Mouse (Mus musculus) embryonic facial prominence, embryonic 12.5 days (tissue): ENCODE results near the gene Col11a2. TPM values are rescaled to one million over a fixed set of nuclear protein-coding genes. Genes with fewer than 3 reads are reported as not detected.

Experiments used
- ATAC-seq: fragments of 200-750 bp; cut with Nextera tagmentation; 2 replicates; pipeline ENCODE4 v1.8.0; 2017; ENCODE audit not compliant: insufficient number of reproducible peaks, insufficient read depth, low FRiP score, low TSS enrichment
- H3K27ac ChIP-seq: fragments of 300-500 bp; sonication (generic); 2 replicates; pipeline ENCODE4 v1.5.1; 2016; ENCODE audit warnings: mild to moderate bottlenecking
- H3K27me3 ChIP-seq: fragments of 300-500 bp; sonication (generic); 2 replicates; pipeline ENCODE4 v1.6.1; 2016; ENCODE audit warnings: mild to moderate bottlenecking, moderate library complexity
- H3K36me3 ChIP-seq: fragments of 300-500 bp; sonication (generic); 2 replicates; pipeline ENCODE4 v1.6.1; 2016; ENCODE audit warnings: mild to moderate bottlenecking
- H3K4me1 ChIP-seq: fragments of 300-500 bp; sonication (generic); 2 replicates; pipeline ENCODE4 v1.6.1; 2016
- H3K4me2 ChIP-seq: fragments of 300-500 bp; sonication (generic); replicated peaks from 2 replicates; pipeline ENCODE4 v1.6.1; 2016; ENCODE audit warnings: mild to moderate bottlenecking, moderate library complexity
- H3K4me3 ChIP-seq: fragments of 300-500 bp; sonication (generic); 2 replicates; pipeline ENCODE4 v1.5.1; 2016; ENCODE audit warnings: mild to moderate bottlenecking
- H3K9ac ChIP-seq: fragments of 300-500 bp; sonication (generic); 2 replicates; pipeline ENCODE4 v1.6.1; 2016; ENCODE audit warnings: mild to moderate bottlenecking, moderate library complexity
- H3K9me3 ChIP-seq: fragments of 300-500 bp; sonication (generic); 2 replicates; pipeline ENCODE4 v1.6.1; 2016; ENCODE audit warnings: mild to moderate bottlenecking, moderate library complexity
- WGBS: fragments of 180-500 bp; shearing (Covaris S2); methylation state at CpG from one replicate; pipeline ENCODE4 v1.1.7; 2016; 5-methylcytosine and 5-hydroxymethylcytosine counted together
- polyA plus RNA-seq: library from polyadenylated mRNA; unstranded; fragments of >200 nt; fragmentation: Nextera tagmentation; extraction: Ambion mirVana; gene quantifications from 2 replicates; pipeline ENCODE4 v1.2.1, GENCODE M21; 2016

The Col11a2 gene
- polyA plus RNA-seq, 1 experiment from 2014 or later = 7.2 TPM

DNA sequence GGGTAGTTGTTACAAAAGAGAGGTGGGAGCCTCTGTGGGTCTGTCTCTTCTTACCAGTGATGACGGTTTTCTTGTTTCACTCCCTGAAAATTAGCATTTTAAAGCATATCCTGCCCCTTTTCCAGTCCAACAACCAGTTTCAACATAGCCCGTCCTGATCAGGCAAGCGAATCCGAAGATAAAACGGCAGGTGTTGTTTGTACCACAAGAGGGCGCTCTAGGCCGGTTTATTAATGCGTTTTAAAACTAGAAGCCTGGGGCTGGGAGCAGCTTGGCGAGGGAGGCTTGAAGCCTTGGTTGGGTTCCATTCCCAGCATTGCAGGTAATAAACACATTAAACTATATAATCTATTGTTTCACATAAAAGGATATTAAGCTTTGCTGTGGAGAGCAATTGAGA is 38.3 kb downstream of the Col11a2 start:
- no peak overlapping the region for H3K4me3 ChIP-seq
- no peak overlapping the region for H3K27ac ChIP-seq
- 1% methylated on average over 9 of the region's 9 CpGs for WGBS
- no peaks in the 10 kb centered on the region for H3K9me3 ChIP-seq
- no peaks in the 10 kb centered on the region for H3K4me1 ChIP-seq
- H3K36me3 ChIP-seq = no peaks in the 10 kb centered on the region
- no peak overlapping the region for H3K9ac ChIP-seq
- peaks cover 19% of the 10 kb centered on the region for H3K27me3 ChIP-seq
- no peak for ATAC-seq
- H3K4me2 ChIP-seq = no peak overlapping the region

DNA sequence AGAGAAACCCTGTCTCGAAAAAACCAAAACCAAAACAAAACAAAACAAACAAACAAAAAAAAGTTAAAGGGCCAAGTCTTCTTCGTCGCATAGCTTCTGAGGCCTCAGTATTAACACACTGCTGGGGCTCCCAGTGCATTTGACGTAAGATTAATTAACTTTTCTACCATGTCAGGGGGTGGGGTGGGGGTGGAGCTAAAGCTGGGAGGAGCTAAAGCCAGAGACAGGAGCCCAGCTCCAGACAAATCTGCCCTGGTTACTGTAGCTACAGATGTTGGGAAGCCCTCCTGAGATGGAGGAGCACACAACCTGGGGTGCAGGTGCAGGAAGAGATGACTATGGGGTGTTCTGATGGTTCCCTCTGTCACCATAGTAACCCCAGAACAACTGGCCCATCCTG is 38.9 kb downstream of the Col11a2 start:
- WGBS = 69% methylated on average over 4 of the region's 4 CpGs
- ATAC-seq = no peak
- H3K27ac ChIP-seq = no peak overlapping the region

DNA sequence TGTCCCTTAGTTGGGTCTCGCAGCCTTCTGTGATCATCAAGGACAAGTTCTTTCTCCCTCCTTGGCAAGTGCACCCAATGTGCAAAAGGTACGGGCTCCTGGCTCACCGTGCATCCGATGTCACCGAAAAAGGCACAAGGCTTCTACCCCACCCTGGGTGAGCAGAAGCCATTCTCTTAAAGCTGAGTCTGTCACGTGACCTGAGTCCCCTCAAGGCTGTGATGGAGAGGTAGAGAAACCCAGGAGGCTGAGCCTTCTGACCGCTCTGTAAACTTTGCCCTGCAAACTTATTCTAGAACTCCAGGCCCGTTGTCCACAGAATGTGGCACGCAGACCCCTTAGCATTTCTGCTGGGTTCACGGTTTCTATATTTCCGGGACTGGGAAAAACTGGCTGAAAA is 39.8 kb downstream of the Col11a2 start:
- 0 out of 2 replicates have a peak, but pooled peaks cover 6% of the 10 kb centered on the region for H3K4me1 ChIP-seq
- ATAC-seq = no peak
- no peak overlapping the region for H3K4me3 ChIP-seq
- H3K9me3 ChIP-seq = no peaks in the 10 kb centered on the region
- H3K27ac ChIP-seq = no peak overlapping the region
- no peak overlapping the region for H3K9ac ChIP-seq
- WGBS = 87% methylated on average over 11 of the region's 11 CpGs
- H3K4me2 ChIP-seq = no peak overlapping the region
- peaks cover 19% of the 10 kb centered on the region for H3K27me3 ChIP-seq
- H3K36me3 ChIP-seq = no peaks in the 10 kb centered on the region

More for the DNA sequence above, 38.9 kb downstream of the Col11a2 start:
- Histone ChIP-seq H3K36me3 (no peaks in the 10 kb centered on the region), H3K9me3 (no peaks in the 10 kb centered on the region), H3K27me3 (peaks cover 19% of the 10 kb centered on the region), H3K9ac (no peak overlapping the region), H3K4me2 (no peak overlapping the region), H3K4me1 (0 out of 2 replicates have a peak, but pooled peaks cover 4% of the 10 kb centered on the region), H3K4me3 (no peak overlapping the region)

DNA sequence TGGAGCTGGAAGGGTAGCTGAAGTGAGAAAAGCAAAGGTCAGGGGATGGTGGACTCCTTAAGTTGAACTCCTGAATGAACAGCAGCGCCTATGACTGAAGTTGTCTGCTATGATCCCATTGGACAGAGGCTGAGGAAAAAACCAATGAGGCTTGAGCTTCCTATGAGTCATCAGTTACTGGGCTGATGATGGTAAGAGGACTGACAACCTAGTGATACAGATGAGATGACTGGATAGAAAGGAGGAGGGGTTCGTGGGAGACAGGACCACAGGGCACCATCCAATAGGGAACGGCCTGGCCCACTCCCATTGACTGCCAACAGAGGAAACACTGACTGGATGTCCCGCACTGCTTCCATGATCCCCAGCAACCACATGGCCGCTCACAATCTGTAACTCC is 40.4 kb downstream of the Col11a2 start:
- peak; percentile 81 for ATAC-seq
- no peak overlapping the region for H3K9ac ChIP-seq
- H3K36me3 ChIP-seq = no peaks in the 10 kb centered on the region
- H3K9me3 ChIP-seq = no peaks in the 10 kb centered on the region
- H3K4me3 ChIP-seq = no peak overlapping the region
- no peak overlapping the region for H3K27ac ChIP-seq
- H3K4me2 ChIP-seq = no peak overlapping the region
- peaks cover 19% of the 10 kb centered on the region for H3K27me3 ChIP-seq
- H3K4me1 ChIP-seq = 0 out of 2 replicates have a peak, but pooled peaks cover 6% of the 10 kb centered on the region
- WGBS = 14% methylated on average over 5 of the region's 5 CpGs

DNA sequence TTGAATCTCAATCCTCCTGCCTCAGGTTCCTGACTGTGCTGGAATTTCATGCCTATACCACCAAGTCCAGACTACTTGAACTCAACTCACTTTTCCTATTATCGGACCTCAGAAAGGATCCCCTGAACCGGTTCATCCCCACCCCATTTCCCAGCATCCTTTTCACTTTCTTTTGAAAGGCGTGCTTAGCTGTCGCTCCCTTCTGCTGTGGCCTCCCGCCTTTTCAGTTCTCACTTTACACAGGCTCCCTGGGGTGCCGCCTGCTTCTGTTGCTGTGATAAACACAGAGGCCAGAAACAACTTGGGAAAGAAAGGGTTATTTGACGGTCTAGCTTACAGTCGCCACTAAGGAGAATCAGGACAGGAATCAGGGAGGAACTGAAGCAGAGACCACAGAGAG is 43.9 kb downstream of the Col11a2 start:
- 0 out of 2 replicates have a peak, but pooled peaks cover 6% of the 10 kb centered on the region for H3K4me1 ChIP-seq
- no peaks in the 10 kb centered on the region for H3K9me3 ChIP-seq
- no peaks in the 10 kb centered on the region for H3K36me3 ChIP-seq
- H3K27me3 ChIP-seq = no peaks in the 10 kb centered on the region
- H3K27ac ChIP-seq = no peak overlapping the region
- H3K4me2 ChIP-seq = no peak overlapping the region
- WGBS = 8% methylated on average over 8 of the region's 8 CpGs
- ATAC-seq = no peak
- no peak overlapping the region for H3K4me3 ChIP-seq
- 0 out of 2 replicates have a peak overlapping the region, but pooled peaks have one; percentile 30 for H3K9ac ChIP-seq

DNA sequence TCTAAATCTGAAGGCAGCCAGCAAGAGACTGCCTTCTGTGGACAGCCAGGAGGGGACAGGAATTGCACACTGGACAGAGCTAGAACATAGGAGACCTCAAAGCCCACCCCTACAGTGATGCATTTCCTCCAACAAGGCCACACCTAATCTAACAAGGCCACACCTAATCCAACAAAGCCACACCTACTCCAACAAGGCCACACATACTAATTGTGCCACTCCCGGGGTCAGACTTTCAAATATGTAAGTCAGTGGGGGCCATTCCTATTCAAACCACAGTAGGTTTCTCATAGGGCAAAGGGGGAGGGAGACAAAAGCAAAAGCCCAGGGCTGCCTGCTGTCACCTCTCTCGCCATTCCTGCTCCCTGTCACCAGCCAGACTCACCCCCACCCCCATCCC is 48.1 kb downstream of the Col11a2 start:
- Histone ChIP-seq H3K4me2 (no peak overlapping the region), H3K27me3 (no peaks in the 10 kb centered on the region; the same call in 1 of the 2 replicates), H3K9me3 (no peaks in the 10 kb centered on the region), H3K27ac (no peak overlapping the region), H3K4me1 (0 out of 2 replicates have a peak, but pooled peaks cover 6% of the 10 kb centered on the region), H3K9ac (no peak overlapping the region), H3K4me3 (no peak overlapping the region), H3K36me3 (no peaks in the 10 kb centered on the region)
- 47% methylated on average over 2 of the region's 2 CpGs for WGBS
- no peak for ATAC-seq

DNA sequence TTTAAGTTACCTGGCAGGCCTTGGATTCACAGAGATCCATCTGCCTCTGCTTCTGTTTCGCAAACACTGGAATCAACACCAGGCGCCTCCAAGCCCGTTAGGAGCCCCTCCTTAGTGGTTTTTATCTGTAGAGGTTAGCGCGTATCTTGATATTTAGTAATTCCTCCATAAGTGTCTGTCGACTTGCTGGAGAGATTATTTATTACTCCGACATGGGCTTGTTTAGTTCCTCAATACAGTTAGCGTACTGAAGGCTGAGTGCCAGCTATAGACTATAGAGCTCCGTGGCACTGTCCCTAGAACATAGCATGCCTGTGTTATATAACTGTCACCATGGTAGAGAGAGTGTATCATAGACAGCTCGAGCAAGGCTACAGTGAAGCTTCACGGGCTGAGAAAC is 48.9 kb downstream of the Col11a2 start:
- no peak overlapping the region for H3K9ac ChIP-seq
- 89% methylated on average over 11 of the region's 11 CpGs for WGBS

DNA sequence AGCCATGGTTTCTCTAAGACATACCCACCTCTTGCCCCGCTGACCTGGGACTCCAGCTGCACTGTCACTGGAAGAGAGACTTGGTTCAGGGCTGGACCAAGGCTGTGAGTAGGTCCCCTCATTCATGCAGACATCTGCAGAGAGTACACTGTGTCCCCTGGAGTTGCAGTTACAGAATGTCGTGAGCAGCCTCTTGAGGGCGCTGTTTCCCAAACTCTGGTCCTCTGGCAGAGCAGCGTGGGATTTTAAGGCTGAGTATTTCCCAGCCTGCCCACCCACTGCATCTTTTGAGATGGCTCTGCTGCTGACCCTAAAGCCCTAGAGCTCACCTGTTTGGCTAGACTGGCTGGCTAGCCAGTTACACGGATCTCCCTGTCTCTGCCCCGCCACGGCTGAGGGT is 51.7 kb downstream of the Col11a2 start:
- Histone ChIP-seq H3K4me2 (no peak overlapping the region), H3K27me3 (no peaks in the 10 kb centered on the region; the same call in 1 of the 2 replicates), H3K36me3 (no peaks in the 10 kb centered on the region), H3K4me1 (no peaks in the 10 kb centered on the region; the same call in 1 of the 2 replicates), H3K27ac (no peak overlapping the region), H3K9ac (no peak overlapping the region), H3K9me3 (no peaks in the 10 kb centered on the region), H3K4me3 (no peak overlapping the region)
- 46% methylated on average over 7 of the region's 7 CpGs for WGBS
- ATAC-seq = no peak

More for the DNA sequence above, 48.9 kb downstream of the Col11a2 start:
- H3K27ac ChIP-seq = no peak overlapping the region
- no peak for ATAC-seq
- H3K9me3 ChIP-seq = no peaks in the 10 kb centered on the region
- H3K4me1 ChIP-seq = 0 out of 2 replicates have a peak, but pooled peaks cover 2% of the 10 kb centered on the region
- H3K27me3 ChIP-seq = no peaks in the 10 kb centered on the region; the same call in 1 of the 2 replicates
- no peaks in the 10 kb centered on the region for H3K36me3 ChIP-seq
- H3K4me2 ChIP-seq = no peak overlapping the region
- H3K4me3 ChIP-seq = no peak overlapping the region

DNA sequence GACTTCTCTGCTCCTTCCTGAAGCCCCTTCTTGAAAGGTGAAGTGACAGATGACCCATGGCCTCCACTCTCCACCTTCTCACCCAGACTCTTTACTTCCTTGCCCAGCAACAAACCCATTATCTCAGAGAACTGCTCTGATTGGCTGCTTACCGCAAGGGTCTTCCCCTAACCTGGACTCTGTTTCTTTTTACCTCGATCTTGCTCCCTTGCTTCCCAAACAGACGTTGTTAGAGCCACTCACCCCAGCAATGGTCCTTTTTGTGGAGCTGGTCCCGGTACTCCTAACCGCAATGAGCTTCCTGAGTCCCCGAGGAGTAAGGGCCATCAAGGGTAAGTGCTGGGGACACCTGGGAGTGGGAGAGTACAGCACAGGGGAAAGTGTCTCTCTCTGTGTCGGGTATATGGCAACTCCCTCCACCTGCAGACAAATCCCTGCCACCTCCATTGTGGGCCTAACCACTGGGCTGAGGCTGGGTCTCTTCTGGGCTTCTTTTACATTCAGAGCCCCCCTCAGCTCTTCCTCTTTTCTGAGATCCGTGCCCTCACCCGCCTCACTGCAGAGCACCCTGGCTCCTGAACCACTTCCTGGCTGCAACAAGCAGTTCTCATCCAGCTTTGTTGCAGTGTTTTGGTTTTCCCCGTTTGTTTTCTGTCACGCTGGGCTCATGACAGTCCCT is 53.1 kb downstream of the Col11a2 start, which contains the start of gene H2-Oa:
Gene H2-Oa (plus strand): TSS at position 144 of the 679 bp plus-strand sequence.
- no peak within 1 kb of the TSS for H3K4me3 ChIP-seq
- WGBS = 37% methylated on average over 11 of the region's 11 CpGs
- H3K9me3 ChIP-seq = no peaks in the 10 kb centered on the region
- ATAC-seq = no peak
- no peak within 1 kb of the TSS for H3K27ac ChIP-seq
- no peak within 1 kb of the TSS for H3K4me2 ChIP-seq
- no peaks in the 10 kb centered on the region for H3K36me3 ChIP-seq
- no peaks in the 10 kb centered on the region; the same call in 1 of the 2 replicates for H3K4me1 ChIP-seq
- H3K9ac ChIP-seq = no peak within 1 kb of the TSS
- H3K27me3 ChIP-seq = no peaks in the 10 kb centered on the region; the same call in 1 of the 2 replicates

DNA sequence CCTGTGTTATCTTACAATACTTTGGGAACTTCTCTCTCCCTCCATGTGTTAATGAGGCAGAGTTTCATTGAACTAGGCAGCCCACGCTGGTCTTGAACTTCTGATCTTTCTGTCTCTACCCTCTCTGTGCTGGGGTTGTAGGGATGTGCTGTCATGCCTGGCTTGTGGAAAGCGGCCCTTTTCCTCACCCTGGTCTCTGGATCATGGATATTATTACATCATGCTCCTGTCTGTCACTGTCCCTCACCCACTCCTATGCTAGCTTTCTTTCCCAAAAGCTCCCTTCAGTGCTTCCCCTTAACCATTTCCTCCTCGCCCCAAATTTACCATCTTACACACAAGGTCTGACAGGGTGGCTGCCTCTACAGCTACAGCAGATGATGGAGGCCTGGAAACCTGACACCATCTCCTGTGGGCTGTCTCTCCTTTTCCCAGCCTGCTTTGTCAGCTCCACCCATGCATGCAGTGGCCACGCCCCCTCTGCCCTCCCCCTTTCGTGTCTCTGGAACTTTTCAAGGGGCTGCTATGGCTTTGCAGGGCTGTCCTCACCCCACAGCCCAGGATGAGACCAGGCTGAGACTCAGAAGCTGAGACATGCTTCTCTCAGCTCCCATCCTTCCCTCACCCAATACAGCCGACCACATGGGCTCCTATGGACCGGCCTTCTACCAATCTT is 54.1 kb downstream of the Col11a2 start:
- Histone ChIP-seq H3K4me2 (peak overlapping the region; percentile 23), H3K9ac (no peak overlapping the region), H3K9me3 (no peaks in the 10 kb centered on the region), H3K4me1 (no peaks in the 10 kb centered on the region; the same call in 1 of the 2 replicates), H3K36me3 (no peaks in the 10 kb centered on the region), H3K4me3 (no peak overlapping the region), H3K27ac (0 out of 2 replicates have a peak overlapping the region, but pooled peaks have one; percentile 1), H3K27me3 (no peaks in the 10 kb centered on the region; the same call in 1 of the 2 replicates)
- 35% methylated on average over 7 of the region's 7 CpGs for WGBS
- ATAC-seq = peak; percentile 78; the same call in 1 of the 2 replicates

DNA sequence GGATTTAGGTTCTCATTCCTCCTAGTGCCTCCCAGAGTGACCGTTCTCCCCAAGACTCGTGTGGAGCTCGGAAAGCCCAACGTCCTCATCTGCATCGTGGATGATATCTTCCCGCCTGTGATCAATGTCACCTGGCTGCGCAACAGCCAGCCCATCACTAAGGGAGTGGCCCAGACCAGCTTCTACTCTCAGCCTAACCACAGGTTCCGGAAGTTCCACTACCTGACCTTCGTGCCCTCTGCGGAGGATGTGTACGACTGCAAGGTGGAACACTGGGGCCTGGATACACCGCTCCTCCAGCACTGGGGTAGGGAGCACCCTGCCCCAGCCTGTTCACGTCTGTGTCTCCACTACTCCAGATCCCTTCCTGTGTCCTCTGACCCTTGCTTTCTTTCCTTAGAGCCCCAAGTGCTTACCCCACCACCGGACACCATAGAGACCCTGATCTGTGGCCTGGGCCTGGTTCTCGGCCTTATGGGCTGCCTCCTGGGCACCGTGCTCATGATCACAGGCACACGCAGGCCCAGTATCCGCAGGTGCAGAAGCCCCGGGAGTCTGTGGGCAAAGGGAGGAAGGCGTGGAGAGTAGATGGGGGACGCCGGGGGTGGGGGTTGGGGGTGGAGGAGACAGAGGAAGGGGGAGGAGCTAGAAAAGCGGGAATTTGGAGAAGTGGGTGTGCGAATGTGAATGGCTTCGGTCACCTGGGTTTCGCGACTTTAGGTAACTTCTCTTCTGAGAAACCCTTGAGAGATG is 55.2 kb downstream of the Col11a2 start:
- H3K27ac ChIP-seq = no peak overlapping the region
- H3K36me3 ChIP-seq = no peaks in the 10 kb centered on the region
- ATAC-seq = no peak
- H3K27me3 ChIP-seq = no peaks in the 10 kb centered on the region; the same call in 1 of the 2 replicates
- no peak overlapping the region for H3K9ac ChIP-seq
- no peak overlapping the region for H3K4me2 ChIP-seq
- no peaks in the 10 kb centered on the region for H3K9me3 ChIP-seq
- H3K4me3 ChIP-seq = no peak overlapping the region
- H3K4me1 ChIP-seq = no peaks in the 10 kb centered on the region; the same call in 1 of the 2 replicates
- WGBS = 89% methylated on average over 27 of the region's 27 CpGs
